Mouse (Mus musculus): ENCODE results near the gene Olfr1241. TPM values are rescaled to one million over a fixed set of nuclear protein-coding genes. Genes with fewer than 3 reads are reported as not detected.

Gene Olfr1241
- not detected in 2 replicates for polyA plus RNA-seq (2015; fragmentation: Nextera tagmentation; extraction: Ambion mirVana)

DNA sequence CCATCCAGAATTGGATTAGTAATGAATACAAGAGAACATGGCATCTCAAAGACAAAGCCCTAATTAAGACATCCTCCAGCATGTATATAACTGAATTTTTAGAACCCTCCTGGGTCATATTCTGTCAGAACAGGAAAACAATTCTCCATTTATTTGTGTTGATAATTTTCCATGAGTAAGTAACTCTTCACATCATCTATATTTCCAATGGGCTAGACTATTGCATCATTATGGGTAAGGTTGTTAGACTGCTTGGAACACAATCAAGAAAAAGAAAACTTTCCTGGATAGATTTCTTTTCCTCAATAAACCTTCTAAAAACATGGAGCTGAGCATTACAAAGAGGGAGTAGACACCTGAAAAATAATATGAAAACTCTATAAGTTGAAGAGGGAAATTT, at the start of gene Olfr1241:
Gene Olfr1241 (minus strand): TSS at position 101 of the 400 bp plus-strand sequence.
- no peak within 1 kb of the TSS for H3K4me3 ChIP-seq (ENCODE audit: low read length)
- no peaks in the 10 kb centered on the region for H3K27me3 ChIP-seq (ENCODE audit: insufficient read depth, low read length)
- no peak within 1 kb of the TSS for H3K4me2 ChIP-seq (replicated peaks; ENCODE audit: low read depth, low read length)
- no peak within 1 kb of the TSS for H3K27ac ChIP-seq (ENCODE audit: low read length)
- no peak for ATAC-seq (ENCODE audit: low FRiP score, low TSS enrichment)
- no peaks in the 10 kb centered on the region for H3K4me1 ChIP-seq (ENCODE audit: insufficient read depth, low read length)
- no peaks in the 10 kb centered on the region for H3K36me3 ChIP-seq (ENCODE audit: insufficient read depth, low read length)
- H3K9me3 ChIP-seq (ENCODE audit: low read length): no peaks in the 10 kb centered on the region
- no peak within 1 kb of the TSS for H3K9ac ChIP-seq (replicated peaks; ENCODE audit: low read length)

DNA sequence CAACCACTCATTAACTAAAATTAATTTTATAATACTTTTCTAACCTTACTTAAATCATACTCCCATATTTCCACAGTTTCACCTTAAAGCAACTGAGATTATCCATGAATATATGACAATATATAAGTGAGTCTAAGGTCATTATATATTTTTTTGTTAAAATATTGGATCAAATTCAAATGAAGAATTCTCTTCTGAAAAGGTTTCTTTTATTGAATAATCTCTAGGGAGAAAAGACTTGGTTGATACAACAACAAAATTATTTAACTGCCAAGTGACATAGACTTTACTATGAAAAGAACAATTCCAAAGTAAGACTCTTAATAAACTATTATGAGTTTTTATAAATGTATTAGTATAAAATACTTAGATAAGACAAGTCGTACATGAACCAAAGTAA, 44.5 kb upstream of the Olfr1241 start, which contains the start of gene Olfr1243:
Gene Olfr1243 (minus strand): TSS at position 101 of the 400 bp plus-strand sequence.
- no peaks in the 10 kb centered on the region for H3K4me1 ChIP-seq (ENCODE audit: insufficient read depth, low read length)
- no peaks in the 10 kb centered on the region for H3K27me3 ChIP-seq (ENCODE audit: insufficient read depth, low read length)
- H3K27ac ChIP-seq (ENCODE audit: low read length): no peak within 1 kb of the TSS
- no peak within 1 kb of the TSS for H3K4me3 ChIP-seq (ENCODE audit: low read length)
- no peaks in the 10 kb centered on the region for H3K36me3 ChIP-seq (ENCODE audit: insufficient read depth, low read length)
- H3K4me2 ChIP-seq (replicated peaks; ENCODE audit: low read depth, low read length): no peak within 1 kb of the TSS
- H3K9me3 ChIP-seq (ENCODE audit: low read length): no peaks in the 10 kb centered on the region
- ATAC-seq (ENCODE audit: low FRiP score, low TSS enrichment): no peak
- no peak within 1 kb of the TSS for H3K9ac ChIP-seq (replicated peaks; ENCODE audit: low read length)
- WGBS: 92% methylated on average over 1 of the region's 1 CpGs

DNA sequence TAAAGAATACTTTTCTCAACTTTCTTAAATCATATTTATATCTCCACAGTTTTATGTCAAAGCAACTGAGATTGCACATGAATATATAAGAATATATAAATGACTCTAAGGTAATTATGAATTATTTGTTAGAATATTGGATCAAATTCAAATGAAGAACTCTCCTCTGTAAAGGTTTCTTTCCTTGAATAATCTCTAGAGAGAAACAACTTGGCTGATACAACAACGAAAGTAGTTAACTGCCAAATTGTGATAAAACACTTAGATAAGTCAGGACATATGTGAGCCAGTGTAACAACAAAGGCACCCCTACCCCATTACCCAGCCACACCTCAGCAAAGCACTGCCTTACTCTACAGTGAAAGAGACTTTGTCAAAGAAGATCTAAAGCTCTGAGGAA, 11.3 kb upstream of the Olfr1241 start, which contains the start of gene Olfr1242:
Gene Olfr1242 (minus strand): TSS at position 101 of the 400 bp plus-strand sequence.
- Histone ChIP-seq H3K27me3 (ENCODE audit: insufficient read depth, low read length) (no peaks in the 10 kb centered on the region), H3K9me3 (ENCODE audit: low read length) (no peaks in the 10 kb centered on the region), H3K9ac (replicated peaks; ENCODE audit: low read length) (no peak within 1 kb of the TSS), H3K4me2 (replicated peaks; ENCODE audit: low read depth, low read length) (no peak within 1 kb of the TSS), H3K27ac (ENCODE audit: low read length) (no peak within 1 kb of the TSS), H3K4me1 (ENCODE audit: insufficient read depth, low read length) (no peaks in the 10 kb centered on the region), H3K36me3 (ENCODE audit: insufficient read depth, low read length) (no peaks in the 10 kb centered on the region), H3K4me3 (ENCODE audit: low read length) (no peak within 1 kb of the TSS)
- ATAC-seq (ENCODE audit: low FRiP score, low TSS enrichment): no peak
- 73% methylated on average over 1 of the region's 1 CpGs for WGBS

DNA sequence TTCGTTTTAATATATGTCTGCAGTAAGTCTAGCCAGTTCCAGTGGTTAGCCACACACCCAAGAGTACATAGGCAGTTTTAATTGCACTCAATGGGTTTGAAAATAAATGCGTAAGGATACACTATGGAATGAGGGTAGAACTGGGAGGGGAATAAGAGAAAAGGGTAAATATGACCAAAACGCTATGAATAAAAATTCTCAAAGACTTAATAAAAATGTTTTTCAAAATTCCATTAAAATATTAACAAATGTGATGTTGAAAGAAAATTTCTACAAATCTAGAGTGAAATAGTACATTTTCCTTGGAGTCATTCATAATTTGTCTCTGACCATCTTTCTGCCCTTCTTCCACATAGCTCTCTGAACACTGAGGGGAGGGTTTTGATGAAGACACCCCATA, 44.0 kb downstream of the Olfr1241 start, which contains the start of gene Olfr1240:
Gene Olfr1240 (minus strand): TSS at position 101 of the 400 bp plus-strand sequence.
- Histone ChIP-seq H3K4me2 (replicated peaks; ENCODE audit: low read depth, low read length) (no peak within 1 kb of the TSS), H3K4me1 (ENCODE audit: insufficient read depth, low read length) (no peaks in the 10 kb centered on the region), H3K4me3 (ENCODE audit: low read length) (no peak within 1 kb of the TSS), H3K9ac (replicated peaks; ENCODE audit: low read length) (no peak within 1 kb of the TSS), H3K27ac (ENCODE audit: low read length) (no peak within 1 kb of the TSS), H3K9me3 (ENCODE audit: low read length) (no peaks in the 10 kb centered on the region), H3K36me3 (ENCODE audit: insufficient read depth, low read length) (no peaks in the 10 kb centered on the region), H3K27me3 (ENCODE audit: insufficient read depth, low read length) (no peaks in the 10 kb centered on the region)
- WGBS: 83% methylated on average over 3 of the region's 3 CpGs
- ATAC-seq (ENCODE audit: low FRiP score, low TSS enrichment): no peak

Other genes with a start within 250 kb of the Olfr1241 start
- not detected in 2 replicates for gene Olfr1228, start 233.1 kb downstream of the Olfr1241 start, polyA plus RNA-seq (2015; fragmentation: Nextera tagmentation; extraction: Ambion mirVana)
- gene Olfr1229, start 199.1 kb downstream of the Olfr1241 start, polyA plus RNA-seq (2015; fragmentation: Nextera tagmentation; extraction: Ambion mirVana): not detected in 2 replicates
- gene Olfr1230, start 189.9 kb downstream of the Olfr1241 start, polyA plus RNA-seq (2015; fragmentation: Nextera tagmentation; extraction: Ambion mirVana): not detected in 2 replicates
- not detected in 2 replicates for gene Olfr1231, start 180.1 kb downstream of the Olfr1241 start, polyA plus RNA-seq (2015; fragmentation: Nextera tagmentation; extraction: Ambion mirVana)
- gene Olfr1232, start 157.5 kb downstream of the Olfr1241 start, polyA plus RNA-seq (2015; fragmentation: Nextera tagmentation; extraction: Ambion mirVana): not detected in 2 replicates
- not detected in 2 replicates for gene Olfr1233, start 144.7 kb downstream of the Olfr1241 start, polyA plus RNA-seq (2015; fragmentation: Nextera tagmentation; extraction: Ambion mirVana)
- gene Olfr1234, start 122.3 kb downstream of the Olfr1241 start, polyA plus RNA-seq (2015; fragmentation: Nextera tagmentation; extraction: Ambion mirVana): not detected in 2 replicates
- gene Olfr1238, start 77.5 kb downstream of the Olfr1241 start, polyA plus RNA-seq (2015; fragmentation: Nextera tagmentation; extraction: Ambion mirVana): not detected in 2 replicates
- not detected in 2 replicates for gene Olfr1239, start 66.7 kb downstream of the Olfr1241 start, polyA plus RNA-seq (2015; fragmentation: Nextera tagmentation; extraction: Ambion mirVana)
- gene Olfr1240, start 44.1 kb downstream of the Olfr1241 start, polyA plus RNA-seq (2015; fragmentation: Nextera tagmentation; extraction: Ambion mirVana): not detected in 2 replicates
- not detected in 2 replicates for gene Olfr1242, start 11.2 kb upstream of the Olfr1241 start, polyA plus RNA-seq (2015; fragmentation: Nextera tagmentation; extraction: Ambion mirVana)
- gene Olfr1243, start 44.4 kb upstream of the Olfr1241 start, polyA plus RNA-seq (2015; fragmentation: Nextera tagmentation; extraction: Ambion mirVana): not detected in 2 replicates
- gene Olfr1245, start 91.3 kb upstream of the Olfr1241 start, polyA plus RNA-seq (2015; fragmentation: Nextera tagmentation; extraction: Ambion mirVana): not detected in 2 replicates
- not detected in 2 replicates for gene Olfr1246, start 106.0 kb upstream of the Olfr1241 start, polyA plus RNA-seq (2015; fragmentation: Nextera tagmentation; extraction: Ambion mirVana)
- gene Olfr1247, start 127.0 kb upstream of the Olfr1241 start, polyA plus RNA-seq (2015; fragmentation: Nextera tagmentation; extraction: Ambion mirVana): not detected in 2 replicates
- not detected in 2 replicates for gene Olfr1248, start 131.1 kb upstream of the Olfr1241 start, polyA plus RNA-seq (2015; fragmentation: Nextera tagmentation; extraction: Ambion mirVana)
- not detected in 2 replicates for gene Olfr1249, start 147.9 kb upstream of the Olfr1241 start, polyA plus RNA-seq (2015; fragmentation: Nextera tagmentation; extraction: Ambion mirVana)
- gene Olfr1250, start 174.3 kb upstream of the Olfr1241 start, polyA plus RNA-seq (2015; fragmentation: Nextera tagmentation; extraction: Ambion mirVana): not detected in 2 replicates
- not detected in 2 replicates for gene Olfr1251, start 184.8 kb upstream of the Olfr1241 start, polyA plus RNA-seq (2015; fragmentation: Nextera tagmentation; extraction: Ambion mirVana)
- gene Olfr1252, start 237.9 kb upstream of the Olfr1241 start, polyA plus RNA-seq (2015; fragmentation: Nextera tagmentation; extraction: Ambion mirVana): not detected in 2 replicates